Mouse (Mus musculus) left cerebral cortex, adult 2 months (tissue): ENCODE data around the gene Efna5. TPM values are rescaled to one million over a fixed set of nuclear protein-coding genes. Genes with fewer than 3 reads are reported as not detected.
A peak's percentile ranks its signal among the peaks of the same experiment; 100 is the strongest.

ENCODE experiments used
- DNase-seq, 2 experiments: peaks; one replicate each; pipeline ENCODE4 v3.0.0; 2021 to 2022; ENCODE audit warnings: low spot score in 2 of 2, mixed read lengths in 1 of 2; ENCODE audit errors: extremely low spot score in 1 of 2
- H3K27ac ChIP-seq: fragments of 200-600 bp; 2 replicates; pipeline ENCODE4 v1.8.1; 2022
- H3K4me3 ChIP-seq: fragments of 200-600 bp; 2 replicates; pipeline ENCODE4 v1.8.1; 2022
- CTCF ChIP-seq: fragments of 200-600 bp; IDR thresholded peaks from 2 replicates; pipeline ENCODE4 v1.8.1; 2022; ENCODE audit warnings: antibody characterized with exemption, mild to moderate bottlenecking, moderate library complexity
- intact Hi-C: fragments of 180-260 bp; cut with DNase I; formaldehyde crosslinking; loops from one replicate; pipeline ENCODE4 v1.15.1; 2025
- total RNA-seq, 2 experiments: library from RNA; stranded (reverse); gene quantifications; 2 replicates each; pipeline ENCODE4 v1.2.3; 2021

Gene Efna5
- total RNA-seq, 2 experiments from 2014 or later, result 38.8 to 47.7 TPM

- DNase-seq, result no peak
- H3K27ac ChIP-seq, result no peak overlapping the region
- no peak for TF ChIP-seq CTCF
- intact Hi-C loops, result no loop called here
- no peak overlapping the region for H3K4me3 ChIP-seq
Observed at GRCm38 (mm10) chr17:62741702-62742101, 139.4 kb downstream of the Efna5 start.

GRCm38 (mm10) chr17:62741020-62741419 is 140.1 kb downstream of the Efna5 start:
- no peak for TF ChIP-seq CTCF
- DNase-seq, result no peak
- intact Hi-C loops, result no loop called here
- Histone ChIP-seq H3K27ac (no peak overlapping the region), H3K4me3 (no peak overlapping the region)

GRCm38 (mm10) chr17:62739993-62740392 is 141.1 kb downstream of the Efna5 start:
- Histone ChIP-seq H3K27ac (no peak overlapping the region), H3K4me3 (no peak overlapping the region)
- TF ChIP-seq CTCF, result no peak
- intact Hi-C loops, result no loop called here
- no peak for DNase-seq

- Histone ChIP-seq H3K27ac (no peak overlapping the region), H3K4me3 (no peak overlapping the region)
- intact Hi-C loops, result no loop called here
- no peak for DNase-seq
- no peak for TF ChIP-seq CTCF
Observed at GRCm38 (mm10) chr17:62737404-62737803, 143.7 kb downstream of the Efna5 start.

- intact Hi-C loops, result no loop called here
- TF ChIP-seq CTCF, result no peak
- no peak overlapping the region for H3K27ac ChIP-seq
- H3K4me3 ChIP-seq, result no peak overlapping the region
- peak in 1 of 2 experiments; percentile 6 for DNase-seq
Observed at GRCm38 (mm10) chr17:62735943-62736342, 145.2 kb downstream of the Efna5 start.

- intact Hi-C loops, result no loop called here
- no peak for TF ChIP-seq CTCF
- H3K27ac ChIP-seq, result no peak overlapping the region
- DNase-seq, result no peak
- H3K4me3 ChIP-seq, result no peak overlapping the region
Observed at GRCm38 (mm10) chr17:62734901-62735300, 146.2 kb downstream of the Efna5 start.

GRCm38 (mm10) chr17:62734067-62734466 is 147.1 kb downstream of the Efna5 start:
- DNase-seq, result no peak
- H3K27ac ChIP-seq, result no peak overlapping the region
- intact Hi-C loops, result no loop called here
- no peak overlapping the region for H3K4me3 ChIP-seq
- no peak for TF ChIP-seq CTCF

GRCm38 (mm10) chr17:62729754-62730470 is 151.2 kb downstream of the Efna5 start:
- Histone ChIP-seq H3K4me3 (no peak overlapping the region), H3K27ac (no peak overlapping the region)
- TF ChIP-seq CTCF, result no peak
- no peak for DNase-seq
- intact Hi-C loops, result no loop called here

- Histone ChIP-seq H3K4me3 (no peak overlapping the region), H3K27ac (no peak overlapping the region)
- intact Hi-C loops, result loop anchor here (1.0 kb wide), 1 partner anchor 19 kb away; no protein-coding TSS in a partner anchor
- TF ChIP-seq CTCF, result no peak
- no peak for DNase-seq
Observed at GRCm38 (mm10) chr17:62728142-62728917, 152.8 kb downstream of the Efna5 start.

- TF ChIP-seq CTCF, result no peak
- no peak overlapping the region; the same call in 1 of the 2 replicates for H3K27ac ChIP-seq
- H3K4me3 ChIP-seq, result no peak overlapping the region
- DNase-seq, result no peak
- intact Hi-C loops, result no loop called here
Observed at GRCm38 (mm10) chr17:62726102-62726501, 155.0 kb downstream of the Efna5 start.

GRCm38 (mm10) chr17:62722962-62723361 is 158.2 kb downstream of the Efna5 start:
- intact Hi-C loops, result loop anchor here (5.0 kb wide), 1 partner anchor 66 kb away; no protein-coding TSS in a partner anchor
- DNase-seq, result no peak
- TF ChIP-seq CTCF, result no peak
- no peak overlapping the region for H3K27ac ChIP-seq
- no peak overlapping the region for H3K4me3 ChIP-seq

- no peak overlapping the region for H3K27ac ChIP-seq
- intact Hi-C loops, result loop anchor here (5.0 kb wide), 1 partner anchor 64 kb away; no protein-coding TSS in a partner anchor
- no peak for TF ChIP-seq CTCF
- no peak for DNase-seq
- 0 out of 2 replicates have a peak overlapping the region, but pooled peaks have one; percentile 3 for H3K4me3 ChIP-seq
Observed at GRCm38 (mm10) chr17:62721595-62721994, 159.5 kb downstream of the Efna5 start.
